Mouse (Mus musculus) hindbrain, embryonic 14.5 days (tissue): ENCODE measurements around the gene Cyp2c29. TPM values are rescaled to one million over a fixed set of nuclear protein-coding genes. Genes with fewer than 3 reads are reported as not detected.
"Not testable (repeated sequence)": the region's sequence is repeated elsewhere in the genome, so short reads cannot be mapped to it uniquely, and the experiment has no call there.

Source experiments
- ATAC-seq: fragments of 200-750 bp; cut with Nextera tagmentation; 2 replicates; pipeline ENCODE4 v1.8.0; 2017; ENCODE audit warnings: moderate number of reproducible peaks, mild to moderate bottlenecking, moderate TSS enrichment, moderate library complexity; ENCODE audit not compliant: low FRiP score
- DNase-seq: peaks from one replicate; pipeline ENCODE4 v3.0.0-alpha.2; 2015; ENCODE audit warnings: low spot score
- H3K27ac ChIP-seq: fragments of 300-500 bp; sonication (generic); 2 replicates; pipeline ENCODE4 v1.5.1; 2014; ENCODE audit warnings: mild to moderate bottlenecking, moderate library complexity
- H3K27me3 ChIP-seq: fragments of 300-500 bp; sonication (generic); 2 replicates; pipeline ENCODE4 v1.6.1; 2014; ENCODE audit warnings: mild to moderate bottlenecking, low read length, mixed read lengths; ENCODE audit not compliant: control insufficient read depth, insufficient read depth
- H3K36me3 ChIP-seq: fragments of 300-500 bp; sonication (generic); replicated peaks from 2 replicates; pipeline ENCODE4 v1.6.1; 2014; ENCODE audit not compliant: control insufficient read depth, insufficient read depth
- H3K4me1 ChIP-seq: fragments of 300-500 bp; sonication (generic); replicated peaks from 2 replicates; pipeline ENCODE4 v1.6.1; 2014; ENCODE audit warnings: antibody characterized with exemption, low read length, mixed read lengths; ENCODE audit not compliant: control insufficient read depth, insufficient read depth
- H3K4me2 ChIP-seq: fragments of 300-500 bp; sonication (generic); replicated peaks from 2 replicates; pipeline ENCODE4 v1.6.1; 2014; ENCODE audit warnings: mild to moderate bottlenecking, moderate library complexity
- H3K4me3 ChIP-seq: fragments of 300-500 bp; sonication (generic); replicated peaks from 2 replicates; pipeline ENCODE4 v1.5.1; 2014; ENCODE audit warnings: mild to moderate bottlenecking, low read length
- H3K9ac ChIP-seq: fragments of 300-500 bp; sonication (generic); 2 replicates; pipeline ENCODE4 v1.6.1; 2014
- H3K9me3 ChIP-seq: fragments of 300-500 bp; sonication (generic); 2 replicates; pipeline ENCODE4 v1.6.1; 2016; ENCODE audit warnings: low read length; ENCODE audit not compliant: control insufficient read depth
- WGBS: fragments of 180-500 bp; shearing (Covaris S2); extraction: QIAGEN DNeasy Blood & Tissue Kit; methylation state at CpG from one replicate; pipeline ENCODE4 v1.1.7; 2014; 5-methylcytosine and 5-hydroxymethylcytosine counted together
- polyA plus RNA-seq: library from polyadenylated mRNA; unstranded; fragments of >200 nt; fragmentation: Nextera tagmentation; extraction: Ambion mirVana; gene quantifications from 2 replicates; pipeline ENCODE4 v1.2.1, GENCODE M21; 2014

The Cyp2c29 gene
- not detected in 2 replicates for polyA plus RNA-seq

DNA sequence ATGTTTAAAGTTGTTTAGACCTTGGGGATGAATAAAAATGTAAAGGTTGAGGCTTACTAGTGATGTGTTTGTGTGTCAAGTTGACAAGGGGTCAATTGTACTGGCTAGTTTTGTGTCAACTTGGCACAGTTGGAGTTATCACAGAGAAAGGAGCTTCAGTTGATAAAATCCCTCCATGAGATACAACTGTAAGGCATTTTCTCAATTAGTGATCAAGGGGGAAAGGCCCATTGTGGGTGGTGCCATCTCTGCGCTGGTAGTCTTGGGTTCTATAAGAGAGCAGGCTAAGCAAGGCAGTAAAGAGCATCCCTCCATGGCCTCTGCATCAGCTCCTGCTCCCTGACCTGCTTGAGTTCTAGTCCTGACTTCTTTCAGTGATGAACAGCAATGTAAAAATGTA, at the start of gene Cyp2c29:
Gene Cyp2c29, plus strand, starts transcription at position 301 of the 400 bp plus-strand sequence.
- ATAC-seq, H3K4me2 ChIP-seq, DNase-seq, H3K27ac ChIP-seq, H3K4me1 ChIP-seq, H3K36me3 ChIP-seq, H3K9ac ChIP-seq, H3K4me3 ChIP-seq, H3K27me3 ChIP-seq: not testable (repeated sequence)
- no CpG with 5 or more reads among the region's 1 CpGs for WGBS
- H3K9me3 ChIP-seq: peaks cover 14% of the 10 kb centered on the region; the same call in 1 of the 2 replicates

DNA sequence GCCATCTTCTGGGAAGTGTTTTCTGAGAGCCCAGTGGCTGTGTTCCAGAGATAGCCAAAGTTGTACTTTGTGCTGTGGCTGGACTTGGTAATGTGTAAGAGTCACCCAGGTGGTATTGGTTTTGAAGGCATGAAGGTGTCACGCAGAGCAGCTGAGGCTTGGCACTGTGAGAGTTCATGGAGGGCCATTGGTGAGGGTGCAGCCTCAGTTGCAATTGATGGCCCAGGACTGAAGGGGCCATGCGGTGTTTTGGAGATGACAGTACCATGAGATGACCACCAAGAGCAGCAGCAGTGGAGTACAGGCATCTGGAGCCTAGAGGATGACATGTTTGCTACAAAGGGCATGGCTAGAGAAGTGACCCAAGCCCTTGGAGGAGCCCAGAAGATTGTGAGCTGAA, 2.2 kb upstream of the Cyp2c29 start:
- WGBS: 75% methylated on average over 2 of the region's 2 CpGs

DNA sequence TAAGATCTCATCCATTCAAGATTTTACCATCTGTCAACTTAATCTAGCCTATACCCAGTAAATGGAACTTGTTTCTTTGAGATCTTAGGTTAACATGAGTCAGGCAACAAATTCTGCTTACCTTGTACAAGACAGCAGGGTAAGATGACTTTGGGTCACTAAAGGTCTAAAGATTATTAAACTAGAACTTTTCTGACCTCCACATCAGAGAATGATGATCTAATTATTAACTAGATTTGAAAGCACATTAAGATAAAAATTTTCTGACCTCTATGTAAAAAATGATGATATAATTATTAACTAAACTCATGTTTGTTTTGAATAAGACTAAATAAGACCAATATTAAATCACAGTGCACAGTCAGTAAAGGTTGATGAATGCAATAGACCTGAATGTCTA, 13.6 kb downstream of the Cyp2c29 start:
- no peaks in the 10 kb centered on the region for H3K4me1 ChIP-seq
- H3K9ac ChIP-seq: no peak overlapping the region
- H3K36me3 ChIP-seq: no peaks in the 10 kb centered on the region
- ATAC-seq (no peak), DNase-seq (no peak)
- no peaks in the 10 kb centered on the region for H3K27me3 ChIP-seq
- peaks cover 16% of the 10 kb centered on the region for H3K9me3 ChIP-seq
- no peak overlapping the region for H3K27ac ChIP-seq
- H3K4me2 ChIP-seq: no peak overlapping the region
- no peak overlapping the region for H3K4me3 ChIP-seq

More for the DNA sequence above, 2.2 kb upstream of the Cyp2c29 start:
- H3K9ac ChIP-seq, H3K27me3 ChIP-seq, H3K4me1 ChIP-seq, H3K27ac ChIP-seq, H3K9me3 ChIP-seq, H3K4me2 ChIP-seq, DNase-seq, H3K36me3 ChIP-seq, ATAC-seq, H3K4me3 ChIP-seq: not testable (repeated sequence)

DNA sequence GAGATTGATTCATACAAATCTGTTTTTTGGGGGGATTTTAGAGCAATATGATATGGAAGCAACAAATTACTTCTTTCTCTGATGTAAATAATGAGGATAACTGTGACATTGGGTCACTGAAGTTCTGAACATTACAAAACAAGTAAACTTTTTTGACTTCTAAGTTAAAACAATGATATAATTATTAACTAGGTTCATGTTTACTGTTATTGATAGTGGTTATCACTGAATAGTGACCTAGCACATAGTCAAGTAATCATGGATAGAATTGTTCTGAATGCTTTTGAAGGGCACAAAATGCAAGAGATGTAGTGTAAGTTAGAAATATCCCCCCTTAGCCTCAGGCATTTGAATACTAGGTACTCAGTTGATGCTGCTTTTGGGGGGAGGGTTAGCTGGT, 16.4 kb downstream of the Cyp2c29 start:
- H3K36me3 ChIP-seq: no peaks in the 10 kb centered on the region
- no peaks in the 10 kb centered on the region for H3K4me1 ChIP-seq
- H3K27me3 ChIP-seq: no peaks in the 10 kb centered on the region
- DNase-seq (no peak), ATAC-seq (no peak)
- H3K4me3 ChIP-seq: no peak overlapping the region
- H3K9me3 ChIP-seq: peaks cover 32% of the 10 kb centered on the region
- no peak overlapping the region for H3K4me2 ChIP-seq
- H3K9ac ChIP-seq: no peak overlapping the region
- H3K27ac ChIP-seq: no peak overlapping the region

GRCm38 (mm10) chr19:39286825-39287224, 17.6 kb downstream of the Cyp2c29 start:
- peaks cover 32% of the 10 kb centered on the region for H3K9me3 ChIP-seq
- H3K36me3 ChIP-seq: no peaks in the 10 kb centered on the region
- H3K4me1 ChIP-seq: no peaks in the 10 kb centered on the region
- 83% methylated on average over 4 of the region's 4 CpGs for WGBS
- DNase-seq (no peak), ATAC-seq (no peak)
- H3K9ac ChIP-seq: no peak overlapping the region
- H3K27me3 ChIP-seq: no peaks in the 10 kb centered on the region
- no peak overlapping the region for H3K27ac ChIP-seq
- no peak overlapping the region for H3K4me2 ChIP-seq
- H3K4me3 ChIP-seq: no peak overlapping the region

- H3K36me3 ChIP-seq: no peaks in the 10 kb centered on the region
- no peak overlapping the region for H3K9ac ChIP-seq
- no peak overlapping the region for H3K4me2 ChIP-seq
- no peaks in the 10 kb centered on the region for H3K4me1 ChIP-seq
- no peaks in the 10 kb centered on the region for H3K27me3 ChIP-seq
- WGBS: 75% methylated on average over 3 of the region's 3 CpGs
- DNase-seq (no peak), ATAC-seq (no peak)
- peaks cover 30% of the 10 kb centered on the region for H3K9me3 ChIP-seq
- no peak overlapping the region for H3K27ac ChIP-seq
- H3K4me3 ChIP-seq: no peak overlapping the region
These were observed 19.8 kb downstream of the Cyp2c29 start for GRCm38 (mm10) chr19:39288978-39289377.

Other genes starting within 250 kb of the Cyp2c29 start
- gene Cyp2c65, start 208.4 kb upstream of the Cyp2c29 start, polyA plus RNA-seq: not detected in 2 replicates
- gene Cyp2c66, start 155.5 kb upstream of the Cyp2c29 start, polyA plus RNA-seq: not detected in 2 replicates
- gene Cyp2c38, start 193.7 kb downstream of the Cyp2c29 start, polyA plus RNA-seq: not detected in 2 replicates
- not detected in 2 replicates for gene Cyp2c39, start 241.5 kb downstream of the Cyp2c29 start, polyA plus RNA-seq